Mouse (Mus musculus) lung, postnatal 0 days (tissue): ENCODE results near the gene Olfr18.

Source experiments
- CTCF ChIP-seq: IDR thresholded peaks from 2 replicates; pipeline ENCODE4 v1.5.1; 2016; ENCODE audit warnings: antibody characterized with exemption, mild to moderate bottlenecking
- EP300 ChIP-seq: IDR thresholded peaks from 2 replicates; pipeline ENCODE4 v1.6.1; 2016; ENCODE audit warnings: antibody characterized with exemption, mild to moderate bottlenecking, control low read depth

GRCm38 (mm10) chr9:20367311-20367710 is 31.4 kb upstream of the Olfr18 start:
- no peak for TF ChIP-seq EP300
- no peak for TF ChIP-seq CTCF
